Mouse (Mus musculus): ENCODE results near the gene RPS10-NUDT3. TPM values are rescaled to one million over a fixed set of nuclear protein-coding genes. Genes with fewer than 3 reads are reported as not detected.

The RPS10-NUDT3 gene
- total RNA-seq, 2 experiments from 2014 or later, result not detected

- peak; percentile 42 for ATAC-seq (replicated peaks; ENCODE audit: poor library complexity)
Observed at GRCm38 (mm10) chr17:27556315-27557011, 78.6 kb downstream of the RPS10-NUDT3 start, which contains the start of gene Hmga1. Gene Hmga1 (plus strand): TSS chr17:27556497.

- ATAC-seq (replicated peaks; ENCODE audit: poor library complexity), result peak; percentile 50
Observed at GRCm38 (mm10) chr17:27555512-27556172, 79.4 kb downstream of the RPS10-NUDT3 start.

GRCm38 (mm10) chr17:27555075-27555511 lies 79.9 kb downstream of the RPS10-NUDT3 start:
- peak; percentile 35 for ATAC-seq (replicated peaks; ENCODE audit: poor library complexity)

GRCm38 (mm10) chr17:27554062-27554960 lies 80.7 kb downstream of the RPS10-NUDT3 start:
- ATAC-seq (replicated peaks; ENCODE audit: poor library complexity), result no peak

DNA sequence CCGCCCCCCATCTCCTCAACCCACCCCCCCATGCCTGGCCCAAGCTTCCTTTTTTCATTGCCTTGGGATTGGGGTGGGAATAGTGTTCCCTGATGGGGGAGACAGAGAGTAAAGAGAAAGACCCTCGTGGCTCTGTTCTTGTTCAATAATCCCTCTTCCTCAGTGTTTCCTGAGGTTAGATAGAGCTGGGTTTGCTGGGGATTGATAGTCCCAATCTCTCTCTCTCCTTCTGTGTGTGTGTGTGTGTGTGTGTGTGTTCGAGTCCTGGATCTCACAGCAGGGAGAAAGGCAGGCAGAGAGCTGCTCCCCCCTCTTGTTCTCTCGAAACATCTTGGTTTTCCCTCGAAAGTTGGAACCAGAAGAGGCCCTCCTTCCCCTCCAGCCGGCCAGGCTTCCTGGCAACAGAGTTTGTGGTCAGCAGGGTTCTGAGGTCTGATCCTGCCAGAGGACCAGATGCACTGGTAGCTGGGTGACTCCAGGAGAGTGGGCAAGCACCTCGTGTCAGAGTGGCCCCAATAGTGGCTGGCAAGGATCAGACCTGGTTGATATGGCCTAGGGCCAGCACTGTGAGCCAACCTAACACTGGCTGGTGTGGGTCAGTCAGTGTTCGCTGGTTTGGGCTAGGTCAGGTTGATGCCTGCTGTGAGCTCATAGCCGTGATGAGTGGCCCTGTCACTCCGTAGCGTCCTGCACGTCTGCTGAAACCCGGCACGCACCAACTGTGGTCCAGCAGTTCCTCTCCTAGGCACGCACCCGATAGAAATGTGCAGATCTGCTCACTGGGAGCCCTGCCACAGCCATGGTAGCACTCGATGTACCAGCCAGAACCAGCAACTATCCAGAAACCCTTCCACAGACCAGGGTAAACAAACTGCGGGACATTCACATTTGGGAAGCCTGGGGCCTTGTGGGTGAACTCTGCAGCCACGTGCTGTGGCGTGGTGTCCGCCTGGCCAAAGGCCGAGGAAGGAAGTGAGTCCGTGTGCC lies 82.5 kb downstream of the RPS10-NUDT3 start:
- peak; percentile 7 for ATAC-seq (replicated peaks; ENCODE audit: poor library complexity)

DNA sequence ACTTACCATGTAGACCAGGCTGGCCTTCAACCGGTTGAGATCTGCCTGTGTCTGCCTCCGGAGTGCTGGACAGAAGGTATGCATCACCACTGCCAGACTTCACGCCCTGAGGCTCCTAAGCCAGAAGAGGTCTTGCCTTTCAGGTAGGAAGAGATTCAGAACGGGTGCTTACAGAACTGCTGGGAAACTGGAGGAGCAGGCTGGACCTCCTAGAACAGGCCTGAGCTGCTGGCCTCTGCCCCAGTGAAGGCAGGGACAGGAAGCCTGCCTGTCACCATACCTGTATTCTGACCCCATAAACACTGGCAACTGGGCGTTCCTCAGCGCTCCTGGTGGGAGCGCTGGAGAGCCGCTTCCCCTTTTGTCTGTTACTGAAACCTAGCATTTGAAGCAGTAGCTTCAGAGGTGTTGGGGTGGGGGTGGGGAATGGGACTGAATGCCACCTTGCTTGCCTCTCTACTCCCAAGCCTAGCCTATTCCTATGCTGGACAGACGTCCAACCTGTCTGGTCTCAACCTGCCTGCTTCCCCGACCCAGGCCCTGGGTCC lies 83.6 kb downstream of the RPS10-NUDT3 start:
- no peak for ATAC-seq (replicated peaks; ENCODE audit: poor library complexity)

DNA sequence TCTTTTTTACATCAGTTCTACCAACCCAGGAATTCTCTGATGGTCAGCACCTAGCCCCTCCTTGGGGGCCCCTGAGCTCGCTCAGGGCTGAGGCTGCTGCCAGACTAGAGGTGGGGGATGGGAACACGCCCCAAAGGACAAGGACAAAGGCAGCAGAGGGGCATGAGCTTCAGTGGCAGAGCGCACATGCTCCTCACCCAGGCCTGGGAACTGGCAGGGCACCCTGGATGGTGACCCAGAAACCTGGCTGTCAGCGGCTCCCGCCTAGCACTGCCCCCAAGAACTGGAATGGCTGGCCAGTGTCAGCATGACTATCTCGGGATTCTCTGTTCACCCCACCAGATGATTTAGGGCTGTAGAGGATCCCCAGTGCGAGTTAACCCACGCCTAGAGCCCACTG lies 85.8 kb downstream of the RPS10-NUDT3 start:
- ATAC-seq (replicated peaks; ENCODE audit: poor library complexity), result no peak

DNA sequence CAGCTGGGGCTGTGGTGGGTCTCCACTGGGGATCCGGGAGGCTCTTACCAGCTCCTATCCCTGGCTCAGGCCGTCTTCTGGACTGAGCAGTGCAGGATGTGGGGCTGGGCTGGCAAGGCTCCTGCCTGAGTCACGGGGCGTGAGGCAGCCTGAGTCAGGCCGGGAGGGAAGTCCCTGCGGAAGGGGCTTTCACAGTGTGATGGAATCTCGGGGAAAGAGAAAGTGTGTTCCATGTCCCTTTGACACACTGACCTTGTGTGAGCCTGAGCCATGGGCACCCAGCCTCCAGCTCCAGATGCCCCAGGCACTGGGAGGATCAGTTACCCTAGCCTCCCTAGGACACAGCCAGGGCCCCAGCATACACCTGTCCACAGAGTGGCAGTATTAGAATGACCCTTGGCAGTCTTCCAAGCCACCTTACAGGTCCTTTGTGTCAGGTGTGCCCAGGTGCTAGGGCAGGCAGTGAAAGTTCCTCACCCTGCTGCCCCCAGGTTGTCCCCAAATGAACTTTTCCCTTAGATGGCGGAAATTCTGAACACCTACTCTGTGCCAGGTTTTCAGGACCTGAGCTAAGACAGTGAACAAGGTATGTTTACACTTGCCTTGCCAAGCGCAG lies 87.7 kb downstream of the RPS10-NUDT3 start:
- peak; percentile 58 for ATAC-seq (replicated peaks; ENCODE audit: poor library complexity)

DNA sequence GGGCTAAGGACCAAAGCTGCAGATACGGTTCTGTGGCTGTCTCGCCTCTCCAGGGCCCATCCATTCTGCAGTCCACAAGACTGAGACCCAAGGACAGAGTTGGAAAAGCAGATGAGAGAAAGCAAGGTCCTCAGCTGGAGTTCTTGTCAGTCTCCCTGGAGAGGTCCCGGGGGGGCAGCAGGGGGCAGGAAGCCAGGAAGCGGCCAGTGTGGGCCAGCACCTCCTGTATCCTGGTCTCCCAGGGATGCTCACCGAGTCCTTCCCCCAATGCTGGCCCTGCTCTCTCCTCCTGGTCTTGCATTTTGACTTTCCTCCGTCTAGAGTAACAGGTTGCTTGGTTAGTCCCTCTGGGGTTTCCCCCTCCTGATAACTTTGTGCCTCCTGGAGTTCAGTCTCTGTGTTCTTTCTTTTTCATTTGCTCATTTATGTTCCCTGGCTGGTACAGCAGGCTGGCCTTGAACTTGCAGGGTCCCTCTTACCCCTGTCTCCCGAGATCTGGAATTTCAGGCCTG lies 88.4 kb downstream of the RPS10-NUDT3 start:
- no peak for ATAC-seq (replicated peaks; ENCODE audit: poor library complexity)

- no peak for ATAC-seq (replicated peaks; ENCODE audit: poor library complexity)
Observed at GRCm38 (mm10) chr17:27545991-27546390, 89.0 kb downstream of the RPS10-NUDT3 start.

GRCm38 (mm10) chr17:27544551-27544950 lies 90.5 kb downstream of the RPS10-NUDT3 start:
- no peak for ATAC-seq (replicated peaks; ENCODE audit: poor library complexity)

- ATAC-seq (replicated peaks; ENCODE audit: poor library complexity), result no peak
Observed at GRCm38 (mm10) chr17:27541984-27542383, 93.0 kb downstream of the RPS10-NUDT3 start.

- no peak for ATAC-seq (replicated peaks; ENCODE audit: poor library complexity)
Observed at GRCm38 (mm10) chr17:27541261-27541660, 93.8 kb downstream of the RPS10-NUDT3 start.

DNA sequence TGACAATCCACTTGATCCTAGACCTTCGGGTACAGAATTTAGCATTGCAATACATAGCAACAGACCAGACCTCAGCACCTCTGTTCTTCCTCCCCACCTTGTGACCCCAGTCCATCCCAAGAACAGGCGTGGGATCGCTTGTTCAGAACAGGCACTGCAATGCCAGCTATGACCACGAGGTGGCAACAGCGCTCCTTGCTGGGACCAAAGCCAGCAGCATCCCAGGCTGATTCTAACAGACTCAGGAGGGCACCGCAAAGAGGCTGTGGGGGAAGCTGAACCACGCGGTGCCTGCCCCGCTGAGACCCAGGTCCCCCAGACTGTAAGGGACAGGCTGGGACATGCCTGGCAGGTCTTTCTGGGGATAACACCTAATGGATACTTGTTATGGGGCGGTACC lies 100.3 kb downstream of the RPS10-NUDT3 start:
- ATAC-seq (replicated peaks; ENCODE audit: poor library complexity), result peak; percentile 99

GRCm38 (mm10) chr17:27533354-27533753 lies 101.7 kb downstream of the RPS10-NUDT3 start:
- no peak; the same call in 1 of the 2 replicates for ATAC-seq (replicated peaks; ENCODE audit: poor library complexity)

GRCm38 (mm10) chr17:27532095-27532494 lies 102.9 kb downstream of the RPS10-NUDT3 start:
- no peak for ATAC-seq (replicated peaks; ENCODE audit: poor library complexity)
